Mouse (Mus musculus) CH12.LX (cell line): ENCODE measurements at regions not wholly inside any gene's neighbourhood (a gene's known extent, or its start where the extent isn't known, plus 50 kb on each side); places are given as distances from the start of the nearest gene placed in this dataset.

ENCODE experiments used
- CTCF ChIP-seq, 2 experiments: IDR thresholded peaks in 1 of 2; conservative IDR thresholded peaks in 1 of 2; 2 replicates each; pipeline ENCODE4 v1.5.1; 2011 to 2012; ENCODE audit warnings: low read depth in 2 of 2, low read length in 2 of 2, improper control_type of control experiment in 1 of 2, inconsistent platforms in 1 of 2, mild to moderate bottlenecking in 1 of 2, moderate library complexity in 1 of 2
- EP300 ChIP-seq: IDR thresholded peaks from 2 replicates; pipeline ENCODE4 v1.6.1; 2011; ENCODE audit warnings: low read length, improper control_type of control experiment
- GABPA ChIP-seq: IDR thresholded peaks from 2 replicates; pipeline ENCODE4 v1.6.1; 2012; ENCODE audit warnings: low read depth, low read length, improper control_type of control experiment, inconsistent platforms; ENCODE audit not compliant: insufficient replicate concordance
- JUND ChIP-seq: conservative IDR thresholded peaks from 2 replicates; pipeline ENCODE4 v1.6.1; 2011; ENCODE audit warnings: low read depth, low read length, improper control_type of control experiment
- MAX ChIP-seq: IDR thresholded peaks from 2 replicates; pipeline ENCODE4 v1.6.1; 2011; ENCODE audit warnings: low read length, improper control_type of control experiment
- MAZ ChIP-seq: IDR thresholded peaks from 2 replicates; pipeline ENCODE4 v1.6.1; 2012; ENCODE audit warnings: low read depth, mild to moderate bottlenecking, inconsistent platforms, low read length, improper control_type of control experiment, moderate library complexity
- MEF2A ChIP-seq: IDR thresholded peaks from 2 replicates; pipeline ENCODE4 v1.6.1; 2014; ENCODE audit warnings: low read depth, mild to moderate bottlenecking, inconsistent platforms, low read length, improper control_type of control experiment, borderline replicate concordance
- POLR2AphosphoS2 ChIP-seq: IDR thresholded peaks from 2 replicates; pipeline ENCODE4 v1.6.1; 2011; ENCODE audit warnings: low read depth, low read length, improper control_type of control experiment
- USF1 ChIP-seq: IDR thresholded peaks from 2 replicates; pipeline ENCODE4 v1.6.1; 2014; ENCODE audit warnings: low read depth, mild to moderate bottlenecking, inconsistent platforms, low read length, improper control_type of control experiment
- ZC3H11A ChIP-seq: IDR thresholded peaks from 2 replicates; pipeline ENCODE4 v1.6.1; 2012; ENCODE audit warnings: low read depth, mild to moderate bottlenecking, inconsistent platforms, low read length, improper control_type of control experiment
- ZNF384 ChIP-seq: IDR thresholded peaks from 2 replicates; pipeline ENCODE4 v1.6.1; 2012; ENCODE audit warnings: low read depth, low read length, improper control_type of control experiment, inconsistent platforms

DNA sequence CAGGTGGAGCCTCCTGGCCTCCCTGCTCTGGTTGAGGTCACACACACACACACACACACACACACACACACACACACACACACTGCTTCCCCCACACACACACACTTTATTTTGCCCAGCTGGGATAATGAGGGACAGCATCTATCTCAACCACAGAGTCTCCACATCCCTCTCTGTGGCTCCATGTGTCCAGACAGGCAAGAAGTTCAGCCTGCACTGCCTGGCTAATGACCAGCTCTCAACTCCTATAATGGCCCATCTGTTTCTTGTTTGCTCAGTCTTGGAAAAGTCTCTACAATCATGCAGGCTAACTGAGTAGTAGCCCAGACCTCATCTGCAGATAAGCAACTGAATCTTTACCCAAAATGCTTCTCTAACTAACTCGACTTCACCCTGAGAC, 133.3 kb downstream of the Nr1d2 start:
- TF ChIP-seq MEF2A (no peak), EP300 (no peak), JUND (no peak), ZC3H11A (no peak), MAZ (no peak), USF1 (no peak), ZNF384 (no peak), MAX (no peak), CTCF (conservative IDR thresholded peaks at IDR 0.05 in 1 of 2, IDR thresholded peaks at IDR 0.05 in 1 of 2; ENCODE audit: low read depth in 2 of 2, low read length in 2 of 2) (no peak), GABPA (no peak), POLR2AphosphoS2 (no peak)
